Mouse (Mus musculus) hindbrain, postnatal 0 days (tissue): Measurements from ENCODE around the gene Pgm5. TPM values are rescaled to one million over a fixed set of nuclear protein-coding genes. Genes with fewer than 3 reads are reported as not detected.
A peak's percentile ranks its signal among the peaks of the same experiment; 100 is the strongest.

ENCODE experiments used
- ATAC-seq: fragments of 200-750 bp; cut with Nextera tagmentation; 2 replicates; pipeline ENCODE4 v1.8.0; 2017; ENCODE audit warnings: mild to moderate bottlenecking, moderate TSS enrichment, moderate library complexity
- DNase-seq: peaks from one replicate; pipeline ENCODE4 v3.0.0-alpha.2; 2015; ENCODE audit warnings: low spot score
- H3K27ac ChIP-seq: fragments of 300-500 bp; sonication (generic); 2 replicates; pipeline ENCODE4 v1.5.1; 2014; ENCODE audit warnings: mild to moderate bottlenecking
- H3K27me3 ChIP-seq: fragments of 300-500 bp; sonication (generic); 2 replicates; pipeline ENCODE4 v1.6.1; 2014; ENCODE audit warnings: low read length, mixed read lengths; ENCODE audit not compliant: insufficient read depth
- H3K36me3 ChIP-seq: fragments of 300-500 bp; sonication (generic); 2 replicates; pipeline ENCODE4 v1.6.1; 2014; ENCODE audit warnings: low read length, mixed read lengths; ENCODE audit not compliant: insufficient read depth
- H3K4me1 ChIP-seq: fragments of 300-500 bp; sonication (generic); 2 replicates; pipeline ENCODE4 v1.6.1; 2014; ENCODE audit warnings: antibody characterized with exemption, low read length, mixed read lengths; ENCODE audit not compliant: insufficient read depth
- H3K4me2 ChIP-seq: fragments of 300-500 bp; sonication (generic); 2 replicates; pipeline ENCODE4 v1.6.1; 2014; ENCODE audit warnings: low read depth, mild to moderate bottlenecking, low read length, moderate library complexity, mixed read lengths
- H3K4me3 ChIP-seq: fragments of 300-500 bp; sonication (generic); 2 replicates; pipeline ENCODE4 v1.5.1; 2014; ENCODE audit warnings: low read length
- H3K9ac ChIP-seq: fragments of 300-500 bp; sonication (generic); replicated peaks from 2 replicates; pipeline ENCODE4 v1.6.1; 2014; ENCODE audit warnings: mild to moderate bottlenecking, low read length, moderate library complexity, mixed read lengths
- H3K9me3 ChIP-seq: fragments of 300-500 bp; sonication (generic); 2 replicates; pipeline ENCODE4 v1.6.1; 2016; ENCODE audit warnings: low read length, mixed read lengths
- CTCF ChIP-seq: IDR thresholded peaks from 2 replicates; pipeline ENCODE4 v1.5.1; 2016; ENCODE audit warnings: antibody characterized with exemption, control low read depth, low read depth
- WGBS: fragments of 180-500 bp; shearing (Covaris S2); extraction: QIAGEN DNeasy Blood & Tissue Kit; methylation state at CpG from one replicate; pipeline ENCODE4 v1.1.7; 2014; 5-methylcytosine and 5-hydroxymethylcytosine counted together
- polyA plus RNA-seq: library from polyadenylated mRNA; unstranded; fragments of >200 nt; fragmentation: Nextera tagmentation; extraction: Ambion mirVana; gene quantifications from 2 replicates; pipeline ENCODE4 v1.2.1, GENCODE M21; 2015
- total RNA-seq: library from RNA; depleted of rRNA; stranded (reverse); fragments of >200 nt; gene quantifications from 2 replicates; pipeline ENCODE4 v1.2.3, GENCODE M21; 2014

The Pgm5 gene
- total and polyA plus RNA-seq, 2 experiments from 2014 or later = 2.1 to 33.3 TPM

GRCm38 (mm10) chr19:24842080-24842479 lies 19.6 kb downstream of the Pgm5 start:
- H3K4me3 ChIP-seq = no peak overlapping the region
- peaks cover 7% of the 10 kb centered on the region; the same call in 1 of the 2 replicates for H3K4me1 ChIP-seq
- H3K9ac ChIP-seq = no peak overlapping the region
- WGBS = 84% methylated on average over 3 of the region's 3 CpGs
- no peak for ATAC-seq
- DNase-seq = no peak
- no peaks in the 10 kb centered on the region for H3K36me3 ChIP-seq
- no peak overlapping the region for H3K27ac ChIP-seq
- H3K9me3 ChIP-seq = no peaks in the 10 kb centered on the region
- no peak for TF ChIP-seq CTCF
- no peak overlapping the region for H3K4me2 ChIP-seq
- no peaks in the 10 kb centered on the region for H3K27me3 ChIP-seq

GRCm38 (mm10) chr19:24824517-24824916 lies 37.1 kb downstream of the Pgm5 start:
- Histone ChIP-seq H3K9me3 (no peaks in the 10 kb centered on the region), H3K27me3 (no peaks in the 10 kb centered on the region), H3K27ac (no peak overlapping the region), H3K36me3 (no peaks in the 10 kb centered on the region), H3K9ac (no peak overlapping the region), H3K4me3 (no peak overlapping the region), H3K4me1 (no peaks in the 10 kb centered on the region), H3K4me2 (no peak overlapping the region)
- DNase-seq (no peak), ATAC-seq (no peak)
- TF ChIP-seq CTCF = no peak
- 84% methylated on average over 4 of the region's 4 CpGs for WGBS

- Histone ChIP-seq H3K9ac (no peak overlapping the region), H3K4me1 (0 out of 2 replicates have a peak, but pooled peaks cover 4% of the 10 kb centered on the region), H3K27ac (no peak overlapping the region), H3K4me3 (no peak overlapping the region), H3K4me2 (no peak overlapping the region), H3K27me3 (no peaks in the 10 kb centered on the region), H3K36me3 (no peaks in the 10 kb centered on the region), H3K9me3 (no peaks in the 10 kb centered on the region)
- TF ChIP-seq CTCF = no peak
- peak; percentile 55 for ATAC-seq
- WGBS = 67% methylated on average over 12 of the region's 12 CpGs
- DNase-seq = peak; percentile 33
Measured at GRCm38 (mm10) chr19:24815661-24816221, 45.9 kb downstream of the Pgm5 start.

- peak; percentile 72 for ATAC-seq
- DNase-seq = peak; percentile 42
- TF ChIP-seq CTCF = no peak
- Histone ChIP-seq H3K4me1 (0 out of 2 replicates have a peak, but pooled peaks cover 4% of the 10 kb centered on the region), H3K27ac (peak overlapping the region; percentile 12; the same call in 1 of the 2 replicates), H3K4me2 (no peak overlapping the region), H3K36me3 (no peaks in the 10 kb centered on the region), H3K9ac (no peak overlapping the region), H3K27me3 (no peaks in the 10 kb centered on the region), H3K9me3 (no peaks in the 10 kb centered on the region), H3K4me3 (no peak overlapping the region)
- 27% methylated on average over 8 of the region's 8 CpGs for WGBS
Measured at GRCm38 (mm10) chr19:24812861-24813293, 48.8 kb downstream of the Pgm5 start.

- Histone ChIP-seq H3K4me3 (no peak overlapping the region), H3K27me3 (no peaks in the 10 kb centered on the region), H3K9ac (no peak overlapping the region), H3K27ac (no peak overlapping the region), H3K4me2 (no peak overlapping the region), H3K36me3 (no peaks in the 10 kb centered on the region), H3K4me1 (0 out of 2 replicates have a peak, but pooled peaks cover 4% of the 10 kb centered on the region), H3K9me3 (no peaks in the 10 kb centered on the region)
- WGBS = 48% methylated on average over 7 of the region's 7 CpGs
- ATAC-seq (no peak), DNase-seq (no peak)
- no peak for TF ChIP-seq CTCF
Measured at GRCm38 (mm10) chr19:24812106-24812810, 49.4 kb downstream of the Pgm5 start.

GRCm38 (mm10) chr19:24811451-24811850 lies 50.2 kb downstream of the Pgm5 start:
- H3K4me1 ChIP-seq = no peaks in the 10 kb centered on the region
- H3K4me2 ChIP-seq = no peak overlapping the region
- TF ChIP-seq CTCF = no peak
- no peaks in the 10 kb centered on the region for H3K36me3 ChIP-seq
- no peak overlapping the region for H3K9ac ChIP-seq
- no peak overlapping the region for H3K4me3 ChIP-seq
- ATAC-seq = no peak
- H3K9me3 ChIP-seq = no peaks in the 10 kb centered on the region
- 71% methylated on average over 10 of the region's 10 CpGs for WGBS
- DNase-seq = no peak
- H3K27ac ChIP-seq = no peak overlapping the region
- no peaks in the 10 kb centered on the region for H3K27me3 ChIP-seq

- Histone ChIP-seq H3K9me3 (no peaks in the 10 kb centered on the region), H3K27me3 (no peaks in the 10 kb centered on the region), H3K9ac (no peak overlapping the region), H3K4me3 (no peak overlapping the region), H3K36me3 (no peaks in the 10 kb centered on the region), H3K4me1 (no peaks in the 10 kb centered on the region), H3K4me2 (no peak overlapping the region), H3K27ac (no peak overlapping the region)
- ATAC-seq = no peak
- TF ChIP-seq CTCF = no peak
- no peak for DNase-seq
- 79% methylated on average over 3 of the region's 3 CpGs for WGBS
Measured at GRCm38 (mm10) chr19:24806013-24806412, 55.6 kb downstream of the Pgm5 start.
